Mouse (Mus musculus) embryonic facial prominence, embryonic 12.5 days (tissue): ENCODE measurements around the gene Nkx1-2. TPM values are rescaled to one million over a fixed set of nuclear protein-coding genes. Genes with fewer than 3 reads are reported as not detected.

Experiments used
- ATAC-seq: fragments of 200-750 bp; cut with Nextera tagmentation; 2 replicates; pipeline ENCODE4 v1.8.0; 2017; ENCODE audit not compliant: insufficient number of reproducible peaks, insufficient read depth, low FRiP score, low TSS enrichment
- H3K27ac ChIP-seq: fragments of 300-500 bp; sonication (generic); 2 replicates; pipeline ENCODE4 v1.5.1; 2016; ENCODE audit warnings: mild to moderate bottlenecking
- H3K27me3 ChIP-seq: fragments of 300-500 bp; sonication (generic); 2 replicates; pipeline ENCODE4 v1.6.1; 2016; ENCODE audit warnings: mild to moderate bottlenecking, moderate library complexity
- H3K36me3 ChIP-seq: fragments of 300-500 bp; sonication (generic); 2 replicates; pipeline ENCODE4 v1.6.1; 2016; ENCODE audit warnings: mild to moderate bottlenecking
- H3K4me1 ChIP-seq: fragments of 300-500 bp; sonication (generic); 2 replicates; pipeline ENCODE4 v1.6.1; 2016
- H3K4me2 ChIP-seq: fragments of 300-500 bp; sonication (generic); replicated peaks from 2 replicates; pipeline ENCODE4 v1.6.1; 2016; ENCODE audit warnings: mild to moderate bottlenecking, moderate library complexity
- H3K4me3 ChIP-seq: fragments of 300-500 bp; sonication (generic); 2 replicates; pipeline ENCODE4 v1.5.1; 2016; ENCODE audit warnings: mild to moderate bottlenecking
- H3K9ac ChIP-seq: fragments of 300-500 bp; sonication (generic); 2 replicates; pipeline ENCODE4 v1.6.1; 2016; ENCODE audit warnings: mild to moderate bottlenecking, moderate library complexity
- H3K9me3 ChIP-seq: fragments of 300-500 bp; sonication (generic); 2 replicates; pipeline ENCODE4 v1.6.1; 2016; ENCODE audit warnings: mild to moderate bottlenecking, moderate library complexity
- WGBS: fragments of 180-500 bp; shearing (Covaris S2); methylation state at CpG from one replicate; pipeline ENCODE4 v1.1.7; 2016; 5-methylcytosine and 5-hydroxymethylcytosine counted together
- polyA plus RNA-seq: library from polyadenylated mRNA; unstranded; fragments of >200 nt; fragmentation: Nextera tagmentation; extraction: Ambion mirVana; gene quantifications from 2 replicates; pipeline ENCODE4 v1.2.1, GENCODE M21; 2016

The Nkx1-2 gene
- polyA plus RNA-seq, 1 experiment from 2014 or later = 0.06 TPM

DNA sequence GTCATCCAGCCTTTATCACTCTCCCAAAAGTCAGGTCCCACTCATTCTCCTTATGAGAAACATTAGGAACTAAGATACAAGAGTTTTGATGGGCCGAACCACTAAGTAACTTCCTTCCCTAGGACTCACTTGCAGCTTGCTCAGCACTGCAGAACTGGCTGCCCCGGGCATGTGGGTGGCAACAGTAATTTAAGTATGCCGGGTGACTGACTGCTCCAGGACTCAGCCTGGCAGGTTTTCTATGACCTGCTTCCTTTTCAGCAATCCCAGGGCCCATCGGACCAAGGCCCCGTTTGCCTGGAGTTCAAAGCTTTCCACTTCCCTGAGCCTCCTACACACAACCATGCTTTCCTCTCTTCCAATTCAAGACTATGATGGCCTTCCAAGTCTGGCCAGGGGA, 42.9 kb downstream of the Nkx1-2 start:
- Histone ChIP-seq H3K27me3 (no peaks in the 10 kb centered on the region), H3K36me3 (peaks cover 30% of the 10 kb centered on the region), H3K27ac (no peak overlapping the region), H3K9me3 (no peaks in the 10 kb centered on the region), H3K4me1 (no peaks in the 10 kb centered on the region), H3K4me3 (no peak overlapping the region), H3K4me2 (no peak overlapping the region), H3K9ac (no peak overlapping the region)
- no peak for ATAC-seq
- WGBS = 80% methylated on average over 5 of the region's 5 CpGs

- no peaks in the 10 kb centered on the region for H3K4me1 ChIP-seq
- no peak for ATAC-seq
- no peak overlapping the region for H3K27ac ChIP-seq
- H3K9ac ChIP-seq = no peak overlapping the region
- H3K4me3 ChIP-seq = no peak overlapping the region
- H3K27me3 ChIP-seq = no peaks in the 10 kb centered on the region
- H3K36me3 ChIP-seq = peaks cover 23% of the 10 kb centered on the region
- no peaks in the 10 kb centered on the region for H3K9me3 ChIP-seq
- H3K4me2 ChIP-seq = no peak overlapping the region
- 34% methylated on average over 4 of the region's 4 CpGs for WGBS
Observed at GRCm38 (mm10) chr7:132555911-132556310, 43.5 kb downstream of the Nkx1-2 start.

- ATAC-seq = no peak
- no peak overlapping the region for H3K27ac ChIP-seq
- H3K4me3 ChIP-seq = no peak overlapping the region
- no peaks in the 10 kb centered on the region for H3K4me1 ChIP-seq
- H3K9me3 ChIP-seq = no peaks in the 10 kb centered on the region
- peaks cover 11% of the 10 kb centered on the region for H3K36me3 ChIP-seq
- no peak overlapping the region for H3K4me2 ChIP-seq
- 77% methylated on average over 2 of the region's 2 CpGs for WGBS
- 0 out of 2 replicates have a peak, but pooled peaks cover 4% of the 10 kb centered on the region for H3K27me3 ChIP-seq
- no peak overlapping the region for H3K9ac ChIP-seq
Observed at GRCm38 (mm10) chr7:132554091-132554490, 45.3 kb downstream of the Nkx1-2 start.

- no peaks in the 10 kb centered on the region for H3K36me3 ChIP-seq
- H3K9ac ChIP-seq = peak overlapping the region; percentile 53; the same call in 1 of the 2 replicates
- ATAC-seq = peak; percentile 89
- peak overlapping the region; percentile 50 for H3K4me3 ChIP-seq
- H3K27me3 ChIP-seq = peaks cover 8% of the 10 kb centered on the region; the same call in 1 of the 2 replicates
- H3K9me3 ChIP-seq = no peaks in the 10 kb centered on the region
- WGBS = under 1% methylated on average over 27 of the region's 27 CpGs
- H3K27ac ChIP-seq = no peak overlapping the region
- no peaks in the 10 kb centered on the region for H3K4me1 ChIP-seq
- peak overlapping the region; percentile 77 for H3K4me2 ChIP-seq
Observed at GRCm38 (mm10) chr7:132551351-132552126, 47.9 kb downstream of the Nkx1-2 start.

DNA sequence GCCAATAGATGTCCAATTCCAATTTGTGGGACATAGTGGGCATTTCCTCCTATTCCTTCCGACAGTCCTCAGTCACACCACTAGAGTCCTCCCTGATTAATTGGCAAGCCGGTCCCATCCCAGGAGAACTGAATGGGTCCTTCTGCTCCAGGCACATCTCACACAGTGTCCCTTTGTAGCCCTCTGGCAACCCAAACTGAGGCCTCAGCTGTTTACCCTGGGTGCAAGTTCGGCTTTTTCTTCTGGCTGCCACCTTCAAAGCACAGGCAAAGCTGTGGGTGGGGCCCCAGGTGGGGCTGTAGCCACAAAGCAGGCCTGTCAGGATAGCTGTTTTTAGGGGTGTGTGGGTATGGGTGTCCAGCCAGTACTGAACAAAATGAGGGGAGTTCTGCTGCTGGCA, 52.3 kb downstream of the Nkx1-2 start:
- ATAC-seq = no peak
- Histone ChIP-seq H3K4me3 (no peak overlapping the region), H3K4me1 (no peaks in the 10 kb centered on the region), H3K36me3 (no peaks in the 10 kb centered on the region), H3K27me3 (peaks cover 8% of the 10 kb centered on the region; the same call in 1 of the 2 replicates), H3K4me2 (no peak overlapping the region), H3K9ac (no peak overlapping the region), H3K27ac (no peak overlapping the region), H3K9me3 (no peaks in the 10 kb centered on the region)
- WGBS = 56% methylated on average over 3 of the region's 3 CpGs

Other genes starting within 250 kb of the Nkx1-2 start
- 157 and 159 TPM in 2 replicates for gene Oat, start 23.2 kb downstream of the Nkx1-2 start, polyA plus RNA-seq
- gene Lhpp, start 11.0 kb upstream of the Nkx1-2 start, polyA plus RNA-seq = 16.2 and 17.8 TPM in 2 replicates
- 23.6 and 27.0 TPM in 2 replicates for gene Fam53b, start 214.2 kb upstream of the Nkx1-2 start, polyA plus RNA-seq